11 mouse cellular contexts compared by ENCODE assay signal in the genomic region with DNA sequence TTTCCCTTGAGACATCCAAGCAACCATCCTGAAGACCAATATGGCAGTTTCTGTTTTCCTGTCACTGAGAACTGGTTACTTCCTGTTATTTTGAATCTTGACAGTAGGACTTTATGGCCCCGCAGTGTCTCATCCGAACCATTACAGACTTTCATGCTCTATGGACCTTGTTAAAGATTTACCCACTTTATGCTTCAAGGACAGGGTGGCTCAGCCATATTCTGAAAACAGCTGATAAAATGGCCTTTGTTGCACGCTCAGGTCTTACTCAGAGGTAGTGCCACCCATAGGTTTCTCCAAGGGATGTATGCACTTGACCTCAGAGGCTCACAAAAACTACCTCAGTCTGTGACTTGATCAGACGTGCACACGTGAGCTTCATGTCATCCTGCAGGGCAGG.
"Had no signal": no experiment of that assay in that cellular context is flagged by ENCODE, and none has a peak within 500 bp of the region (broad histone marks: within the 10 kb centered on the region; RNA-seq: fewer than 3 reads in every experiment).

No protein-coding gene starts in this region.

- H3K27me3 ChIP-seq: liver, embryonic 13.5 days had no signal

- H3K4me1 ChIP-seq: liver, embryonic 13.5 days had no signal

- ATAC-seq: hindbrain, postnatal 0 days; inflammation-experienced regulatory T-cells, adult 6 months had no signal

- H3K9me3 ChIP-seq: liver, embryonic 13.5 days had no signal

- H3K36me3 ChIP-seq: liver, embryonic 13.5 days had no signal

- H3K4me2 ChIP-seq: liver, embryonic 13.5 days; midbrain, embryonic 11.5 days had no signal

- H3K27ac ChIP-seq: hindbrain, postnatal 0 days; liver, embryonic 13.5 days; stomach, postnatal 0 days had no signal

- H3K9ac ChIP-seq: liver, embryonic 13.5 days had no signal

- H3K4me3 ChIP-seq: liver, embryonic 13.5 days had no signal

- DNase-seq: kidney, postnatal 36 days; liver, embryonic 13.5 days; lung, adult 2 months; lung, postnatal 14 days; lung, postnatal 4 days; midbrain, embryonic 14.5 days; thymus, postnatal 25 days had no signal
